Mouse (Mus musculus): Measurements from ENCODE around the gene Enpp6. TPM values are rescaled to one million over a fixed set of nuclear protein-coding genes. Genes with fewer than 3 reads are reported as not detected.

The Enpp6 gene
- 1 to 10 TPM in 1 of 2 experiments, under 1 TPM in 1; 0.70 to 2.7 TPM for total RNA-seq (2021)
- long read RNA-seq, experiment 1: 0 reads
- long read RNA-seq, experiment 2, partial matches to known transcripts: 0 of 1 reads
- long read RNA-seq, experiment 2, other reads (novel, unspliced or antisense): 1 of 1 reads

DNA sequence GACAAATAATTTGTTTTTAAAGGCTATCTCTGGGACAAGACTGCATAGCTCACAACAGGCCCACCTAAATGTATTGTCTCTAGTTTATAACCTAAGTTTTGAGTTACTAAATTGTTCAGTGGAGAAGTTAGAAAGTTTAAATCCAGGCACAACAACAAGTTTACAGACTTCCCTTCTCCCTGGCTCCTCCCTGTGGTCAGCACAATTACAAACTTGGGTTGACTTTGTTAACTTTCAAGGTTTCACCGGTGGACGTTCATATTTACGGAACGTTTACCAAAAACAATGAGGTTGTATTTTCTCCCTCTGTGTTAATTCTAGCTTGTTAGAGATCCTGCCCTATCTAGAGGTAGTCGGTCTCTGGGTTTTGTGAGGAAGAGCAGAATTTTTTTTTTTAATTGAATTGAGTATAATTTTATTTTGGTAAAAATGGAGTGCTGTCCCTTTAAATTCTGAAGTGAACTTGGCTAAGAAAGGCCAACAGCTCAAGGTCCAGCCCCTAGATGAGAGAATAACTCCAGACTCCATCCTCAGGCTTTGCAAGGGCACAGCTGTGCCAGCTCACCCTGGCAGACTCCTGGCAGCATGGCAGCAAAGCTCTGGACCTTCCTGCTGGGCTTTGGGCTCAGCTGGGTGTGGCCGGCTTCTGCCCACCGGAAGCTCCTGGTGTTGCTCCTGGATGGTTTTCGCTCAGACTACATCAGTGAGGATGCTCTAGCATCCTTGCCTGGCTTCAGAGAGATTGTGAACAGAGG is at the start of gene Enpp6:
Enpp6 (plus strand) TSS at position 502 of the 755 bp plus-strand sequence.
- DNase-seq: no peak

DNA sequence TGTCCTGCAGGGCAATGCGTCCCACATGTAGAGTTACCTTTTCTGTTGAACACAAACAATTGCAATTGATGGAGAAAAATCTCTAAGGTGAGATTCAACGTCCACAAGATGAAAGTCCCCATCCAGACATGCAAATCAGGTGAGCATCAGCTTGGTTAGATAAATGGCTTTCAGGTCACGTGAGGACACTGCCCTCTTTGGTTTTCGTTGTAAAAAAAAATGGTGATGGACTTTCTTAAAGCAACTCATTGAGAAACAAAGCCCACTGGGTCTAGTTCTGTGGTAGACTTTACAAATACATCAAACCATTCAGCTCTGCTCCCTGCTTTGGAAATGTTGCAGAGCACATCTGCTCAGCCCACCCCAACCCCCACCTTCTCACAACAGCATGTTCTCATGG is 48.5 kb upstream of the Enpp6 start:
- no peak for DNase-seq

DNA sequence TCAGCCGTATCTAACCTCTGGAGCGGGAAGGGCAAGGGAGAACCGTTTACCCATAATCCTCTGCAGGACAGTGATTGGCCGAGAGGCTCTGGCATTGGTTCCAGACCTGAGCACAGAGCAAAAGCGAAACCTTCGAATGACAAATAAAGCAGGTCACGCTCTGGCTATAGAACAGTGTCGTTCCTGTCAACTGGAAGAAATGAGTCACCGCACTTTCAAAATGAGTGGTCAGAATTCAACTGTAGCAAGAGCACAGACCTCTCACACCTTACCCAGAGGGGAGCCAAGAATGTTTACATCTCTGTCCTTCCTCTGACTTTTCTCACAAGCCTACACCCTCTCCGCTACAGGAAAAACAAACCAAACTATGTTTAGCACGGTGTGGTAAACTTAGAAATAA is 45.4 kb upstream of the Enpp6 start:
- no peak for DNase-seq

DNA sequence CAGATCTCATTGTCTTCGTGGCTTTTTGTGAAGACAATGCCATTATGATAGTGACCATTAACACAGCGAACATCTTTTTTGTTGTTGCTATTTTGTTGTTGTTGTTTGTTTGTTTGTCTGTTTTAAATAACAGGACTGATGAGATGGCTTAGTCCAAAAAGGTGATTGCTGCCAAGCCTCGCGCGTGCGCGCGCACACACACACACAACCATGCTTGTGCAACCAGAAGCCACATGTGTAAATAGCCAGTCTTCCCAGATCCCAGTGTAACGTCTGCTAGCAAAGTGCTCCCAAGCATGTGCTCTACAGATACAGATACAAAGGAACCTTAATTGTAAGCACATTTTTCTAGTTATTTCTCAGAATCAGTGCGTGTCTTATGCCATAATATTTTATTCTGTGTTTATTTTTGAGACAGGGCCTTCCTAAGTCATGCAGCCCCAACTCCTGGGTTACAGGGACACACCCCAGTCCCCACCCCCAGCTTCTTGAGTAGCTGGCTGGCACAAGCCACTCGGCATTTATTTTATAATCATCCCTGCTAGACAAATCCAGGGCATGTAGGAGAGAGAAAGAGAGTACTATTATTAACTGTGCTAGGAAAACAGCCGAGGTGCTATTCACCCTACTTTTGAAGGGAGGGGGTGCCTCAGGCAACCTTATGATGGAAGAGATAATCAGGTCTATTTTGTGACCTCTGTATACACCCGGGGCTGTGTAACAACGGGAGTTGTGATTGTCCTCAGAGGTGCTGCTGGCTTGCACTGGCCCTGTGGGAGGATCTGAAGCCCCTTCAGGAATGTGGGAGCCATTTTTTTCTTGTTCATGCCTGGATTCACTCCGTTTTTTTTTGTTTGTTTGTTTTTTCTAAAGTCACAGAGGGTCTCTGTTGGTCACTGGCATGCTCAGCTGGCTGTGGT is 44.7 kb upstream of the Enpp6 start:
- DNase-seq: no peak

DNA sequence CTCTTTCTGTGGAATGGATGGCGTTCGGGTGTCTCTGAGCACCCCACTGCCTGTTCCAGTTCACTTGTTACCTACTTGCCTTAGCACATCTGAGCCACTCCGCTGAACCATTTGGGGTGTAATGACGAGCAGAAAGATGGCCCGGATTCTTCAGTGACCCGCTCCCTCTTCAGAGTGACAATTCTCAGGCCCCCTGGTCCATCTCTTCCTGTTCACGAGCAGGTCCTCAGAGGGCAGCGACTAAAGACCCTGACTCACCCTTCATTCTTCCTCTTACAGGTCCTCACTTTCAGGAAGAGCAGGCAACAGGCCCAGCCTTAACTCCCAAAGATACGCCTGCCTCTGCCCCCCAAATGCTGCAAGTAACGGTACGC is 44.0 kb upstream of the Enpp6 start:
- no peak for DNase-seq

DNA sequence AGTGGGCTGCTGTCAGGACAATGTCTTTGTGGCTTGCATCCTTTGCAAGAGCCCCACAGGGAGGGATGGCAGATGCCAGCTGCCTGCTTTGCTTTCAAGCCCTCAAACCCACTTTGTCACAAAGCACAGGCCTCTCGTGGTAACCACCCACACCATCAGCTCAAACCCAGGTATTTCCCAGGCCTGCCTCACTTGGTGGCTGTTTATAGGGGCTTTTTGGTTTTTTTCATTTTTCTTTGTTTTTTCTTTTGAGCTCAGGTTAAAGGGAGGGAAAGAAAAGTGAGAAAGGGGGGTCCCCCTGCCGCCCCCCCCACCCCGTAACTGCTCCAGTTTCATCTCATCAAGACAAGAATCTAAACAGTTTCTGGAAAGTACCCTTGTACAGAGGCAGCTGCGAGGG is 43.4 kb upstream of the Enpp6 start:
- no peak for DNase-seq

DNA sequence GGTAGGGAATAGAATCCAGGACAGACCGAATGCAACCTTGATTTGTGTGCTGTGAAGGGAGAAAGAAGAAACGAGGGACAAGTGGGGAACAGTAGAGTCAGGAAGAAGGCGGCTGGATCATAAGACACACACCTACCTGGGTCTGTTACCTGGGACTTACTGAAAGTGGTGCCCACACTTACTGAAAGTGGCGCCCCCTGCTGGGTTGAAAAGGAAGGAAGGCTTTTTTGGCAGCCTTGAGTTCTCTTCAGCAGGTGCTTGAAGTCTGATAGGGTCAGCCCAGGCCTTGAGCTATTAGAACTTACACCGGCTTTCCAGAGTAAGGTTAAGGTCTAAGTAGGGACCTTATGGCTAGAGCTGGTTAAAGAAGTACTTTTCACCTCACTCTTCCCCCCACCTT is 40.5 kb upstream of the Enpp6 start:
- DNase-seq: no peak

DNA sequence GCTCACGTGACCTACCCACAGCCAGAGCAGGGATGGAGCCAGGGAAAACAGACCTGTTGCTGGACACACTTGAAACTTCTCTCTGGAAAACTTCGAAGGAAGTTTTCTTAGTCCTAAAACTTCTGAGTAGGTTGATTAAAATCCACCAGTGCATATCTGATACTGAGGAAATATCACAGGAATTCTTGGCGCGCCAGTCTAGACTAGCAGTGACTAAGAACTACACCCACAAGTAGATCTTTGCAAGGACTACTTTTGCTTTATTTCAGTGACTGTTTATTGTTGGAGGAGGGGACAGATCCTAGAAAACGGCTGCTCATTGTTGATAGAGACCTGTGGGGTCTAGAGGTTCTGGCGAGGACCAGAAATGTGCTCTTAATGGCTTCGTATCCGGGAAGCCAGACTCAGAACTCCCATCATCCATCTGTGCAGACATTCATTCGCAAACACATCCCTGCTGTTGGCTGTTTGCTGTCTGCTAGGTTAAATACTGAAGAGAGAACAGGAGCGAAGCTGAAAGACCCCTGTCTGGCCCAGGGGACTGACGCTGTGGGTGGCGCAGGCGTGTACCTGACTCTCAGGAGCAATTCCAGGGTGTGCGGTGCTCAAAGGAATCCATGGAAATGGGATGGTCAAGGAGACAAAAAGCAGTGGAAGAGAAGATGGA is 38.5 kb upstream of the Enpp6 start:
- DNase-seq: no peak

DNA sequence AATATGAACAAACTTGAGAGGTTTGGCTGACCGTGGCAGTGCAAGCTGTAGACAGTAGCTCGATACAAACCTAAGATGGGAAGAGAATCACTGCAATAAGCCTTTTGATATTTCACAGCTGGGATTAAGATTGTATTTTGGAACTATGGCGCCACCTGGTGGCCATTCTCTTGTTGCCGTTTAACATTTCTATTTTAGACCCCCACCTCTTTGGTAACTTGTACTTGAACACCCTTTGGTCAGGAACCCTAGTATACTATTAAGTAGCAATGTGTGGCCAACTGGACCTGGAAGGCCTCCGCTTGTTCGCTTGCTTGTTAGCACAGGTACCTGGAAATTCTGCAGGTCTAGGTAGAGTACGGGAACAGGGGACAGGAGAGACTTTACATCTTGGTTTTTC is 33.2 kb upstream of the Enpp6 start:
- peak; percentile 82 for DNase-seq

DNA sequence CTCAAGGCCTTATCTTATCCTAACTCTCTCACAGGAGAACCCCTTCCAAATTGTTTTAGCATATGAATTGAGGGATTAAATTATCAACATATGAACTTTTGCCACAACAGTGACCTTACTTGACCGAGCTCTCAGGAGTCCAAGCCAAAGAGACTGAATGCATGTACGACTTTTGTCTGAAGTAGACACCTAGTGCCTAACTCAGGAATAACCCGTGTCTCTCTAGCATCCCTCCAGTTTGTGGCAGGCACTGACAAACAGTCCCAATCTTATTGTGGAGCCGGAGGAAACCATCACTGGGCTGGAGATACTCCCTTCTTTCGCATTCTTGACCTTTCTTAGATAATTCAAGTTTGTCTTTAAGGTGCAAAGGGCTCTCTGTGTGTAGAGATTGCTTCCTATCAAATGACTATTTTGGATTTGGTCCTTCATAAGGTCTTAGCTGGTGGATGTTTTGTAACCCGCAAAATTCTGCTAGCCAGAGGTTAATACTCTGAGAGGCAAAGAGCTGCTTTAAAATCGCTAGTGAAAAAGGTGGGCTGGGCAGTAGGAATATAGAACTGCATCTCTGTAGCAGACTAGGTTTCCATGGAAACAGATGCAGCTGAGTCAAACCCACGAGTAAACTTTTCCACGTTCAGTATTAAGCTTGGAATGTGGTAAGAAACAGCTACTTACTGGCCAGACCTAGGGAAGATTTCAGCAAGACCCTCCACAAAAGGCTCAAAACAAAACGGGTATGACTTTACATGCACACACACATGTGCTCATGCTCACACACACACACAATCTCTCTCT is 23.9 kb upstream of the Enpp6 start:
- DNase-seq: no peak

DNA sequence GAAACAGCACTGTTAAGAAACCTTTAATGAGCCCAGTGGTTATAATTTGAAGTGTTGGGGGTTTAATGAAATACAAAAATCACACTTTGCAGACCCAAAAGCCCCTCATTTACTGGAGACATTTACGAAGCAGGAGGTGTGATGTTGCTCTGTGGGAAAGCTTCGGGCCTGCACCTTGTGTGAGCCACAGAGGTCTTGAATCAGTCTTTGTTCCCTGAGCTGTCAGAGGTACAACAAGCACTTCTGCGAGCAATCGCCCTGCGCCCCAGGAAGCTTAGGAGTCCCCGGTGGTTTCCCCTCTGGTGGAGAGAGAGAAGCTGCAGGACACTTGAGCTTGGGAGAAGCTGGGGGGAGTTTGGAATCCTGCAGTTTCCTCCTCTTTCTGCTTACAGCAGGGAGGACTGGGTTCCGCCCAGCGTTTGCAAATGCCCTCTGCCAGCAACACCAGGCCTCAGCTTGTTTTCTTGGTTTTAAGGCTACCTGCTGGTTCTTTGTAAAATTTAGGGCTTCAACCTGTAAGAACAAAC is 23.0 kb upstream of the Enpp6 start:
- DNase-seq: no peak

DNA sequence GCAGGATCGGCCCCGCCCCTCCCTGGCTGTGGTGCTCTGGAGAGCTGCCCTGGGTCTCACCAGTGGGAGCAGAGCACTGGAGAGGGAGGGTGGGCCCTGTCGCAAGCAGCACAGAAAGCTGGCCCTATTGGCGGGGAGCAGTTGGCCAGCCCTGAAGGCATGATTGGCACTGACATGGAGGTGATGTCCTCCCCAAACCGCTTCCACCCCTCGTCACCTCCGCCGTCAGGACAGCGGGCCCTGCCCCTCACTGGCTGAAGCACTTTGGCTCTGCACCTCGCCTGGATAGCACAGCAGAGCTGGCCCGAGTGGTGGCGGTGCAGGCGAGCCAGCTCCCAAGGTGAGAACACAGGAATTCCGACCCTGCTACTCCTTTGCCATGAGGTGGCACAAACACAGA is 20.9 kb upstream of the Enpp6 start:
- DNase-seq: no peak

DNA sequence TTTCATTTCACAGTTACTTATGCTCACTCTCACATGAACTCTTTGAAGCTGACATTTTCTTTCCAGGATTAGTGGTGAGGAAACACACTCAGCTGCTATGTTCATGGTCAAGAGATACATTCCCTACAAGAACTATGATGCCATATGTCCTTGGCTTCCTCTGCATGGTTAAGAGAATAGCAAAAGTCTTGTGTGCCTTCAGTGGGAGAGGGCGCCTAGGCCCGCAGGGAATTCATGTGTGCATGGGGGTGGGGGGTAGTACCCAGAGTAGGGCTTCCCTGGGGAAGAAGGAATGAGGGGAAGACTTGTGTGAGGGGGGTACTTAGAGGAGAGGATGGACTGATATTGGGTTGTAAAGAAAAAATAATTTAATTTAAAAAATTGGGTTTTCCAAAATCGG is 18.0 kb upstream of the Enpp6 start:
- no peak for DNase-seq

DNA sequence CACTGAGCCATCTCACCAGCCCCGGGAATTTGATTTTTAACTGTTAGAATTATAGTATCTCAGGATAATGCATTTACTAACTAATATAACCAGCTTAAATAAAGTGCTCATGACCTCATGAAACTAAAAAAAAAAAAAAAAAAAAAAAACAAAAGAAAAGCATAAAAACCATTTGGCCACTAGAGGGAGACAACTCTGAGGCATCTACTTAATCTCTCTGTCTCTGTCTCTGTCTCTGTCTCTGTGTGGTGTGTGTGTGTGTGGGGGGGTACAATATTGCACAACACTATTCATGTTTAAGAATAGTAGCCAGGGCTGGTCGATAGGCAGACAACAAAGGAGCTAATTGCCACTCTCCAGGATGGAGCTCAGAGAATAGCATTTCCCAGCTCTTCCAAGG is 17.3 kb upstream of the Enpp6 start:
- no peak for DNase-seq

DNA sequence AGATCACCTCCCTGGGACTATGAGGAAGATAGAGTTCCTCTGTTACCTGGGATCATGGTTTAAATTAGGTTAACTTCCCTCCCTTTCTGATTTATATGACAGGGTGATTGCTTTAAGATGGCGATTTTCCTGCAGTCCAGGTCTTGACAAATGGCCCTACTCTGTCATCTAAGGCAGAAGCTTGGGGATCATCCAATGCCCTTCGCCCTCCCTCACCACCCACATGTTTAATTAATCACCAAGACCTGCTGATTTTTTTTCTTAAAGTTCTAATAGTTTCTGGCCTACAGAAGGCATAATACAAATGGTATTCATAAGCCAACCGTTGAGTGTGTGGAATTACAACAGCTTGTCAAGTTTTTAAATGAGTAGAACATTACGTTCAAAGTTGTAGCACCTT is 9.3 kb upstream of the Enpp6 start:
- DNase-seq: no peak

DNA sequence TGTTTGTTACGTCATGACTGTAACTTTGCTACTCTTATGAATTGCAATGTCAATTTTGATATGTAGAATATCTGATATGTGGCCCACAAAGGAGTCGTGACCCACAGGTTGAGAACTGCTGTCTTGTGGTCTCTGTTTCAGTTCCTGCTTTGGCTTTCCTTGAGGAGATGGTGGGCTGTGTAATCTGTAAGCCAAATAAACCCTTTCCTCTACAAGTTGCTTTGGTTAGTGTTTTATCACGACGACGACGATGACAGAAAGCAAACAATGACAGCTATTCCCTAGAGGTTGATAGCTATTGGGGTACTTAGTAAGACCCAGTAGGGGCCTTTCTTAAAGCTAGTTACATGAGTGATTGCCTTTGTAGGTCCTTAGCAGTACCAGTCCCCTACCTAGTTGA is 4.5 kb upstream of the Enpp6 start:
- no peak for DNase-seq

DNA sequence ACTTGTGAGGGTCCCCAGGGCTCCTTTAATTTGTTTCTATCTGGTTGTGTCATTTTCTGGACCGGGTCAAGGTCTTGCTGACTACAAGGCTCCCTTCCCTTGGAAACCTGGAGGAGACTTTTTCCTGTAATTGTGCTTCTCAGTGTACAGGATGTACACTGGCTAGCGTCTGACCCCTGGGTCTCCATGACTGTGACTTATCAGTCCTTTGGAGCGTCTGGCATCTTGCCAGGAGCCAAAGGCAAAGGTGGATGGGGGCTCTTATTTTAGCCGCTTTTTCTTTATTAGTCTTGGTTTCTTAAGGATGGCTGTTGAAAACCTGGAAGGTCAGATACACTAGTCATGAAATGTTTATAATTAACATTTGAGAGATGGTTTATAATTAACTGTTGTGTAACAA is 3.9 kb upstream of the Enpp6 start:
- DNase-seq: no peak

DNA sequence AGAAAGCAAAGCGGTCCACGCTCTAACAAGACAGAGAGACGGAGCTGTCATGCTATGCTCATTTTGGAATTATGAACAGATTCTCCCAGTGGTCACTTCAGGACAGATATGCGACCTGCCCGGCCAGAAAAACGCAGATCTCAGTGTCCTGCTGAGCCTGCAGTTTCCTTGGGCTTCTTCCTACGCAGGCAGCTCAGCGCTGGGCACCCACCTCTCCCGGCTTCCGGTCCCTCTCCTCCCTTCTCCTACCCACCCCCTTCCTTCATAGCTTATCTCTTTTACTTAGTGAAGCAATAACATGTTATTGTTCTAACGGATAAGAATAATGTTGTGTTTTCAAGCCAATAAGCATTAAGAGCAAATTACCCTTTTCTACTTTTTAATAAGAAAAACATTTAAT is 2.0 kb upstream of the Enpp6 start:
- DNase-seq: no peak

DNA sequence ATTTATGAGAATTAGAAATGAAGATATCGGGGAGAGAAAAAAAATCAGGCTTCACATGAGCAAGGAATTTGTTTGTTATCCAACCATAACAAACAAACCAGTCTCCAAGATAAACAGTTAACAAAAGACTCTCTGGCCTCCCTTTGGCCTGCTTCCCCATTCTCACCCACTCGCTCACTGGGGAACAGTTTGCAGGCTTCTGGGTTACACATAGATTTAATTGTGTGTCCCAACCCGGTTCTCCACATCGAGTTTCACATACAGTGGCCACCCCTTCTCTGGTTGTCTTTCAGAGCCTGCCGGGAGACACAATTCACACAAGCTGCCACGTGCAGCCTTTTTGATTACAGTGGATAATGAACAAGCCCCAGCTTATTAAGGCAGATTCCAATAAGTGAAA is 1.7 kb downstream of the Enpp6 start:
- DNase-seq: no peak

DNA sequence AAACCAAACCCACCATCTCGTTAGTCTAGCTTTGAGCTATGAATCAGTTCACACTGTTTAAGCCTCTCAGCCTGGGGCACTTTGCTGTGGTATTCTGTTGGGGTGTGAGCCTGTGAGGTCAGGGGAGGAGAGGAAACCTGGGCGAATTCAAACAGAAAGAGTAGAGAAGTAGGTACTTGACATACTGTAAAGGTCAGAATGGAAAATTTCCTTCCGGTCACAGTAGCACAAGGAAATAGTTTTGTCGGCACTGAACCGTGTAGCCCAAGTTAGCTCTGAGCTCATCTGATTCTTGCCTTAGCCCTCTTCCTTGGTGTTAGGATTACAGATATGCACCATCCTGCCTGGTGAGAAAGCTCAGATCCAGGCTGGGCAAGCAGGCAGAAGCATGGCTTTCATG is 4.4 kb downstream of the Enpp6 start:
- DNase-seq: no peak

DNA sequence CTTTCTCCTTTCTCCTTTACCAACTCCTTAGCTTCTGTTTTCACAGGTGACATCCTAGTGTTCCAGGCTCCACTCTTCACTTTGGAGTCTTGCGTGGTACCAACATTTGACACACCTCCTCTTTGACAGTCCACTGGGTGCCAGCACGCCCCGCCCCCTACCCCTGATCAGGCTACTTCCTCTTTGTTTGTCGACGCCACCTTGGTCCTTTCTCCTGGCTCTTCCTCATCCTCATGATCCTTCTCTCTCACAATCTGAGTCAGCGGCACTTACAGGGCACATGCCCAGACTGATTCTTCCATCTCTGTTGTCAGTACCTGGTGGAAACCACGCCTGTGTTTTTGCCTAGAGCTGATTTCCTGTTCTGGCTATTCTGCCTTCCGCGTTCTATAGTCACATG is 5.9 kb downstream of the Enpp6 start:
- DNase-seq: no peak

All from gastrocnemius, postnatal 10 days (tissue).